Mouse (Mus musculus): ENCODE measurements at regions not wholly inside any gene's neighbourhood (a gene's known extent, or its start where the extent isn't known, plus 50 kb on each side); places are given as distances from the start of the nearest gene placed in this dataset.

- no peak for TF ChIP-seq CTCF (IDR thresholded peaks at IDR 0.05)
- POLR2A ChIA-PET, result no interaction called here
- DNase-seq (ENCODE audit: low read depth, low spot score), result no peak
- CTCF ChIA-PET, result no interaction called here
- H3K27me3 ChIP-seq, result peaks cover 19% of the 10 kb centered on the region
- no peak for ATAC-seq
- in situ Hi-C loops (cut with MboI; ENCODE audit: low pct_unique_long_range_greater_than_20kb), result no loop called here
These were observed 61.7 kb upstream of the Hrasls start for GRCm38 (mm10) chr16:29147766-29148165.

GRCm38 (mm10) chr16:29119217-29119616 is 90.3 kb upstream of the Hrasls start:
- peaks cover 23% of the 10 kb centered on the region for H3K27me3 ChIP-seq
- no peak for TF ChIP-seq CTCF (IDR thresholded peaks at IDR 0.05)
- CTCF ChIA-PET, result no interaction called here
- POLR2A ChIA-PET, result no interaction called here
- ATAC-seq, result no peak
- in situ Hi-C loops (cut with MboI; ENCODE audit: low pct_unique_long_range_greater_than_20kb), result no loop called here
- no peak for DNase-seq (ENCODE audit: low read depth, low spot score)

- POLR2A ChIA-PET, result no interaction called here
- no peak for TF ChIP-seq CTCF (IDR thresholded peaks at IDR 0.05)
- CTCF ChIA-PET, result interaction anchor here (1.0 kb wide), 1 partner anchor 13 kb away, joined by 3 read pairs; no protein-coding TSS in a partner anchor
- H3K27me3 ChIP-seq, result peaks cover 13% of the 10 kb centered on the region
- DNase-seq (ENCODE audit: low read depth, low spot score), result no peak
- in situ Hi-C loops (cut with MboI; ENCODE audit: low pct_unique_long_range_greater_than_20kb), result no loop called here
- no peak for ATAC-seq
These were observed 112.7 kb upstream of the Hrasls start for GRCm38 (mm10) chr16:29096791-29097190.

GRCm38 (mm10) chr16:29065961-29066360 is 136.5 kb upstream of the Mb21d2 start:
- ATAC-seq (no peak), DNase-seq (ENCODE audit: low read depth, low spot score) (no peak)
- ChIA-PET CTCF (no interaction called here), POLR2A (interaction anchor here (0.6 kb wide), 1 partner anchor 531 kb away, joined by 5 read pairs; no protein-coding TSS in a partner anchor)
- peaks cover 29% of the 10 kb centered on the region for H3K27me3 ChIP-seq
- TF ChIP-seq CTCF (IDR thresholded peaks at IDR 0.05), result no peak
- in situ Hi-C loops (cut with MboI; ENCODE audit: low pct_unique_long_range_greater_than_20kb), result no loop called here

GRCm38 (mm10) chr16:29065097-29065785 is 135.8 kb upstream of the Mb21d2 start:
- TF ChIP-seq CTCF (IDR thresholded peaks at IDR 0.05), result no peak
- ATAC-seq (no peak), DNase-seq (ENCODE audit: low read depth, low spot score) (no peak)
- in situ Hi-C loops (cut with MboI; ENCODE audit: low pct_unique_long_range_greater_than_20kb), result no loop called here
- H3K27me3 ChIP-seq, result peaks cover 29% of the 10 kb centered on the region
- ChIA-PET POLR2A (no interaction called here), CTCF (no interaction called here)

- TF ChIP-seq CTCF (IDR thresholded peaks at IDR 0.05), result no peak
- no peak for ATAC-seq
- H3K27me3 ChIP-seq, result peaks cover 26% of the 10 kb centered on the region
- in situ Hi-C loops (cut with MboI; ENCODE audit: low pct_unique_long_range_greater_than_20kb), result no loop called here
- POLR2A ChIA-PET, result no interaction called here
- CTCF ChIA-PET, result no interaction called here
- DNase-seq (ENCODE audit: low read depth, low spot score), result no peak
These were observed 133.9 kb upstream of the Mb21d2 start for GRCm38 (mm10) chr16:29063377-29063776.

- peaks cover 39% of the 10 kb centered on the region for H3K27me3 ChIP-seq
- no peak for TF ChIP-seq CTCF (IDR thresholded peaks at IDR 0.05)
- ATAC-seq (no peak), DNase-seq (ENCODE audit: low read depth, low spot score) (no peak)
- in situ Hi-C loops (cut with MboI; ENCODE audit: low pct_unique_long_range_greater_than_20kb), result no loop called here
- ChIA-PET POLR2A (interaction anchor here (0.6 kb wide), 1 partner anchor 18 kb away, joined by 6 read pairs; no protein-coding TSS in a partner anchor), CTCF (no interaction called here)
These were observed 127.6 kb upstream of the Mb21d2 start for GRCm38 (mm10) chr16:29057076-29057475.

DNA sequence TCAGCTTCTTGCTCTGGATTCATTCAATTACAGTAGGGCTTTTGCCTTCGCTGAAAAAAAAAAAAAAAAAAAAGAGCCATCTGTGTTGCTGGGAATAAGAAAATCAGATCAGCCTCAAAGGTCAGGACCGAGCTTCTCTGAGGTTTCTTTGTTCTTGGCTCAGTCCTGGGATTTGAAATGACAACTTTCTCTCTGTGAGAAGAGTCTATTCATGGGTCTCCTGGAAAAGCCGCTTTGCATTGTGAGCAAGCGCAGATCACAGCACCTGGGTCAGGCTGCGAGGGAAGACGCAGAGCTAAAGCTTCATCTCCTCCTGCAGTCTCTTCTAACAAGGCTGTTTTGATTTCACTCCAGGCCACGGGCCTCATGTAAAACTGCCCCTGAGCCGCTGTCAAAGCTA is 125.0 kb upstream of the Mb21d2 start:
- TF ChIP-seq CTCF (IDR thresholded peaks at IDR 0.05), result no peak
- ChIA-PET POLR2A (no interaction called here), CTCF (no interaction called here)
- in situ Hi-C loops (cut with MboI; ENCODE audit: low pct_unique_long_range_greater_than_20kb), result no loop called here
- no peak for ATAC-seq
- peaks cover 52% of the 10 kb centered on the region for H3K27me3 ChIP-seq
- DNase-seq (ENCODE audit: low read depth, low spot score), result no peak

DNA sequence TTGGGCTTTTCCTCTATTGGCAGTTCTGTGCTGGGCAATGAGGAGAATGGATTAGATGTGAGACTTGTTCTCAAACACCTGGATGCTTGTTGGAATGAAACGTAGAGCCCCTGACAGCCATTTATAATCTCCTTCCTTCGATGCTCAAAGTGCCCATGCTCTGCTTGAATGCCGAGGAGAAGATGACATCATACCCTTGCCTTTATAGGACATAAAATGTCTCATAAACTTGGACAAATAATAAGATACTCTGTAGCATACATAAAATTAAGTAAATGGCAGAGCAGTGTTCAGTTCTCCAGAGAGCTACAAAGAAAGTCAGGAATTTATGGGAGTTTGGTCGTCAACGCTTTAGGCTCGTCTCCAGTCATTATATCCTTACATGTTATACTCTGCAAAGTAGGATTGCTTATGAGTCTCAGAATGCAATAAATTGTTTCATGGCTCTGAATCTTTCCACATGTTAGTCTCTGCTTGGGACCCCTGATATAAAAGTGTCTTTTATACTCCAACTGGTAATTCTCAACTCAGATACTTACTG is 117.0 kb upstream of the Mb21d2 start:
- no peak for ATAC-seq
- no peak for DNase-seq (ENCODE audit: low read depth, low spot score)
- in situ Hi-C loops (cut with MboI; ENCODE audit: low pct_unique_long_range_greater_than_20kb), result no loop called here
- ChIA-PET POLR2A (no interaction called here), CTCF (no interaction called here)
- H3K27me3 ChIP-seq, result peaks cover 62% of the 10 kb centered on the region
- no peak for TF ChIP-seq CTCF (IDR thresholded peaks at IDR 0.05)

- no peak for ATAC-seq
- ChIA-PET POLR2A (no interaction called here), CTCF (no interaction called here)
- no peak for DNase-seq (ENCODE audit: low read depth, low spot score)
- no peak for TF ChIP-seq CTCF (IDR thresholded peaks at IDR 0.05)
- in situ Hi-C loops (cut with MboI; ENCODE audit: low pct_unique_long_range_greater_than_20kb), result no loop called here
- peaks cover 43% of the 10 kb centered on the region for H3K27me3 ChIP-seq
These were observed 106.0 kb upstream of the Mb21d2 start for GRCm38 (mm10) chr16:29035523-29035922.

GRCm38 (mm10) chr16:29034053-29034794 is 104.8 kb upstream of the Mb21d2 start:
- in situ Hi-C loops (cut with MboI; ENCODE audit: low pct_unique_long_range_greater_than_20kb), result no loop called here
- DNase-seq (ENCODE audit: low read depth, low spot score) (no peak), ATAC-seq (no peak)
- ChIA-PET CTCF (no interaction called here), POLR2A (no interaction called here)
- TF ChIP-seq CTCF (IDR thresholded peaks at IDR 0.05), result no peak
- peaks cover 43% of the 10 kb centered on the region for H3K27me3 ChIP-seq

Measured in Patski (cell line).